Mouse (Mus musculus) E14TG2a.4 (cell line): ENCODE results near the gene Sft2d2.

Experiments used
- CTCF ChIP-seq: conservative IDR thresholded peaks from 2 replicates; pipeline ENCODE4 v1.5.1; 2014; ENCODE audit warnings: low read length
- NANOG ChIP-seq: IDR thresholded peaks from 2 replicates; pipeline ENCODE4 v1.6.1; 2014; ENCODE audit warnings: borderline replicate concordance, low read length, mixed read lengths

- TF ChIP-seq CTCF (no peak), NANOG (no peak)
Measured at GRCm38 (mm10) chr1:165179321-165179720, 14.9 kb downstream of the Sft2d2 start.
